Mouse (Mus musculus): ENCODE measurements around the gene Gm9044. TPM values are rescaled to one million over a fixed set of nuclear protein-coding genes. Genes with fewer than 3 reads are reported as not detected.
"Not testable (repeated sequence)": the region's sequence is repeated elsewhere in the genome, so short reads cannot be mapped to it uniquely, and the experiment has no call there.

Gm9044 gene
- polyA plus RNA-seq, 1 experiment from 2014 or later, result not detected

GRCm38 (mm10) chr10:118302133-118302532 is 30.1 kb downstream of the Gm9044 start:
- H3K4me1 ChIP-seq (ENCODE audit: control insufficient read depth, insufficient read depth, low read length); ATAC-seq (ENCODE audit: low FRiP score, low TSS enrichment); H3K27me3 ChIP-seq (ENCODE audit: control insufficient read depth, insufficient read depth, low read length); H3K36me3 ChIP-seq (ENCODE audit: control insufficient read depth, insufficient read depth, low read length); H3K4me3 ChIP-seq (ENCODE audit: low read length); H3K4me2 ChIP-seq (replicated peaks; ENCODE audit: low read depth, low read length); H3K27ac ChIP-seq (ENCODE audit: low read depth, low read length); H3K9me3 ChIP-seq (ENCODE audit: control insufficient read depth, low read length); H3K9ac ChIP-seq (ENCODE audit: low read depth, low read length): not testable (repeated sequence)
- WGBS, result 47% methylated on average over 2 of the region's 2 CpGs

GRCm38 (mm10) chr10:118294938-118295337 is 37.3 kb downstream of the Gm9044 start, which contains the start of gene Iltifb:
Gene Iltifb, minus strand, starts transcription at chr10:118295038.
- 93% methylated on average over 6 of the region's 6 CpGs for WGBS
- H3K27me3 ChIP-seq (ENCODE audit: control insufficient read depth, insufficient read depth, low read length), result no peaks in the 10 kb centered on the region
- no peak within 1 kb of the TSS for H3K9ac ChIP-seq (ENCODE audit: low read depth, low read length)
- no peak for ATAC-seq (ENCODE audit: low FRiP score, low TSS enrichment)
- no peak within 1 kb of the TSS for H3K27ac ChIP-seq (ENCODE audit: low read depth, low read length)
- no peaks in the 10 kb centered on the region for H3K36me3 ChIP-seq (ENCODE audit: control insufficient read depth, insufficient read depth, low read length)
- H3K4me2 ChIP-seq (replicated peaks; ENCODE audit: low read depth, low read length), result no peak within 1 kb of the TSS
- H3K4me1 ChIP-seq (ENCODE audit: control insufficient read depth, insufficient read depth, low read length), result no peaks in the 10 kb centered on the region
- no peaks in the 10 kb centered on the region for H3K9me3 ChIP-seq (ENCODE audit: control insufficient read depth, low read length)
- H3K4me3 ChIP-seq (ENCODE audit: low read length), result no peak within 1 kb of the TSS

DNA sequence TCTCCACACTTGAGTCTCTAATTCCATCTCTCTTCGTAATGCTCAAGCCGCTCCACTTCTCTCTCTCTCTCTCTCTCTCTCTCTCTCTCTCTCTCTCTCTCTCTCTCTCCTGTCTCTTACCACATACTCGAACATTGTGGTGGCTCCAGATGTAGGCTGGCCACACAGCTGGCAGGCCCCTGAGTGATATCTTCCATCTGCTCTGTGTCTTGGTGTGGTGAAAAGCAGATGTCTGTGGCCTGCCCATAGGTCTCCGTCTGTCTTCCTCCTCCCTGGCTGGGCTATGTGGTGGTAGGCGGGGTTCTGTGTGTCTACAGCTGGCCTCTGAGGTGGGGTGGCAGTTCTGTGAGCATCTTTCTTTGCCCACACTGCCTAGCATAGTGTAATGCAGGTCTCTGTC is 49.2 kb downstream of the Gm9044 start:
- H3K27me3 ChIP-seq (ENCODE audit: control insufficient read depth, insufficient read depth, low read length); ATAC-seq (ENCODE audit: low FRiP score, low TSS enrichment); H3K9me3 ChIP-seq (ENCODE audit: control insufficient read depth, low read length); H3K4me1 ChIP-seq (ENCODE audit: control insufficient read depth, insufficient read depth, low read length); H3K36me3 ChIP-seq (ENCODE audit: control insufficient read depth, insufficient read depth, low read length); H3K9ac ChIP-seq (ENCODE audit: low read depth, low read length); H3K27ac ChIP-seq (ENCODE audit: low read depth, low read length); H3K4me2 ChIP-seq (replicated peaks; ENCODE audit: low read depth, low read length); H3K4me3 ChIP-seq (ENCODE audit: low read length): not testable (repeated sequence)
- 80% methylated on average over 2 of the region's 5 CpGs for WGBS

GRCm38 (mm10) chr10:118282565-118282964 is 49.6 kb downstream of the Gm9044 start:
- H3K4me1 ChIP-seq (ENCODE audit: control insufficient read depth, insufficient read depth, low read length); H3K9ac ChIP-seq (ENCODE audit: low read depth, low read length); H3K27me3 ChIP-seq (ENCODE audit: control insufficient read depth, insufficient read depth, low read length); H3K27ac ChIP-seq (ENCODE audit: low read depth, low read length); ATAC-seq (ENCODE audit: low FRiP score, low TSS enrichment); H3K9me3 ChIP-seq (ENCODE audit: control insufficient read depth, low read length); H3K36me3 ChIP-seq (ENCODE audit: control insufficient read depth, insufficient read depth, low read length); H3K4me2 ChIP-seq (replicated peaks; ENCODE audit: low read depth, low read length); H3K4me3 ChIP-seq (ENCODE audit: low read length): not testable (repeated sequence)
- WGBS, result 73% methylated on average over 6 of the region's 7 CpGs

Other genes starting within 250 kb of the Gm9044 start
- gene Mdm1, start 190.6 kb downstream of the Gm9044 start, polyA plus RNA-seq (2014; fragmentation: Nextera tagmentation; extraction: Ambion mirVana), result 18.3 and 32.2 TPM in 2 replicates
- not detected in 2 replicates for gene Il22, start 127.5 kb downstream of the Gm9044 start, polyA plus RNA-seq (2014; fragmentation: Nextera tagmentation; extraction: Ambion mirVana)
- gene Gm32717, start 91.6 kb downstream of the Gm9044 start, polyA plus RNA-seq (2014; fragmentation: Nextera tagmentation; extraction: Ambion mirVana), result not detected in 2 replicates
- gene Gm32802, start 73.7 kb downstream of the Gm9044 start, polyA plus RNA-seq (2014; fragmentation: Nextera tagmentation; extraction: Ambion mirVana), result not detected in 2 replicates
- not detected in 2 replicates for gene Iltifb, start 37.4 kb downstream of the Gm9044 start, polyA plus RNA-seq (2014; fragmentation: Nextera tagmentation; extraction: Ambion mirVana)
- gene Gm9040, start 5.4 kb downstream of the Gm9044 start, polyA plus RNA-seq (2014; fragmentation: Nextera tagmentation; extraction: Ambion mirVana), result not detected in 2 replicates
- gene Gm9045, start 5.4 kb upstream of the Gm9044 start, polyA plus RNA-seq (2014; fragmentation: Nextera tagmentation; extraction: Ambion mirVana), result not detected in 2 replicates
- not detected in 2 replicates for gene Gm9046, start 10.8 kb upstream of the Gm9044 start, polyA plus RNA-seq (2014; fragmentation: Nextera tagmentation; extraction: Ambion mirVana)
- 0.10 TPM in 1 of 2 replicates, not detected in the other for gene Gm9048, start 16.3 kb upstream of the Gm9044 start, polyA plus RNA-seq (2014; fragmentation: Nextera tagmentation; extraction: Ambion mirVana)
- not detected in 2 replicates for gene Gm9049, start 21.7 kb upstream of the Gm9044 start, polyA plus RNA-seq (2014; fragmentation: Nextera tagmentation; extraction: Ambion mirVana)
- gene Ifng, start 108.6 kb upstream of the Gm9044 start, polyA plus RNA-seq (2014; fragmentation: Nextera tagmentation; extraction: Ambion mirVana), result not detected in 2 replicates

All from kidney, embryonic 14.5 days (tissue).